Mouse (Mus musculus): ENCODE data around the gene Scnn1a. TPM values are rescaled to one million over a fixed set of nuclear protein-coding genes. Genes with fewer than 3 reads are reported as not detected.

The Scnn1a gene
- polyA plus RNA-seq, 1 experiment = 0.16 TPM

GRCm38 (mm10) chr6:125344866-125345265 lies 24.4 kb downstream of the Scnn1a start:
- H3ac ChIP-seq (ENCODE audit: control insufficient read depth, insufficient read length, low read depth) = no peak overlapping the region
- H3K79me3 ChIP-seq (ENCODE audit: low read depth) = peaks cover 4% of the 10 kb centered on the region
- peaks cover 7% of the 10 kb centered on the region for H3K79me2 ChIP-seq (ENCODE audit: control insufficient read depth, insufficient read depth)
- no peaks in the 10 kb centered on the region for H3K36me3 ChIP-seq (ENCODE audit: control insufficient read depth, insufficient read depth)
- TF ChIP-seq MYOG (IDR thresholded peaks at IDR 0.05; ENCODE audit: control insufficient read depth, extremely low read depth, insufficient read length) = no peak
- TF ChIP-seq USF1 (IDR thresholded peaks at IDR 0.05; ENCODE audit: low read depth) = no peak
- H3K27me3 ChIP-seq (ENCODE audit: control insufficient read depth, insufficient read depth, insufficient read length) = no peaks in the 10 kb centered on the region
- H3K4me3 ChIP-seq (ENCODE audit: insufficient read depth, poor library complexity, severe bottlenecking) = no peak overlapping the region

- Histone ChIP-seq H3K36me3 (ENCODE audit: control insufficient read depth, insufficient read depth) (no peaks in the 10 kb centered on the region), H3K27me3 (ENCODE audit: control insufficient read depth, insufficient read depth, insufficient read length) (no peaks in the 10 kb centered on the region), H3K79me3 (ENCODE audit: low read depth) (peaks cover 11% of the 10 kb centered on the region), H3K79me2 (ENCODE audit: control insufficient read depth, insufficient read depth) (peaks cover 15% of the 10 kb centered on the region), H3ac (ENCODE audit: control insufficient read depth, insufficient read length, low read depth) (no peak overlapping the region), H3K4me3 (ENCODE audit: insufficient read depth, poor library complexity, severe bottlenecking) (no peak overlapping the region)
- no peak for TF ChIP-seq MYOG (IDR thresholded peaks at IDR 0.05; ENCODE audit: control insufficient read depth, extremely low read depth, insufficient read length)
- TF ChIP-seq USF1 (IDR thresholded peaks at IDR 0.05; ENCODE audit: low read depth) = peak; percentile 18
Measured at GRCm38 (mm10) chr6:125345625-125346024, 25.2 kb downstream of the Scnn1a start.

- no peaks in the 10 kb centered on the region for H3K36me3 ChIP-seq (ENCODE audit: control insufficient read depth, insufficient read depth)
- no peaks in the 10 kb centered on the region for H3K27me3 ChIP-seq (ENCODE audit: control insufficient read depth, insufficient read depth, insufficient read length)
- H3ac ChIP-seq (ENCODE audit: control insufficient read depth, insufficient read length, low read depth) = no peak overlapping the region
- peaks cover 19% of the 10 kb centered on the region for H3K79me2 ChIP-seq (ENCODE audit: control insufficient read depth, insufficient read depth)
- H3K4me3 ChIP-seq (ENCODE audit: insufficient read depth, poor library complexity, severe bottlenecking) = no peak overlapping the region
- no peak for TF ChIP-seq CEBPB (IDR thresholded peaks at IDR 0.05; ENCODE audit: low read depth)
- no peak for TF ChIP-seq MYOG (IDR thresholded peaks at IDR 0.05; ENCODE audit: control insufficient read depth, extremely low read depth, insufficient read length)
- TF ChIP-seq MAX (IDR thresholded peaks at IDR 0.05) = no peak
- TF ChIP-seq MYOD1 (IDR thresholded peaks at IDR 0.05; ENCODE audit: control insufficient read depth, insufficient read length, low read depth) = no peak
- no peak for TF ChIP-seq FOSL1 (IDR thresholded peaks at IDR 0.05; ENCODE audit: insufficient read depth, low read length, poor library complexity, severe bottlenecking)
- no peak for TF ChIP-seq USF1 (IDR thresholded peaks at IDR 0.05; ENCODE audit: low read depth)
- no peak for TF ChIP-seq CTCF (IDR thresholded peaks at IDR 0.05; ENCODE audit: control insufficient read depth, insufficient read depth, insufficient read length)
- H3K79me3 ChIP-seq (ENCODE audit: low read depth) = peaks cover 14% of the 10 kb centered on the region
Measured at GRCm38 (mm10) chr6:125346029-125346428, 25.6 kb downstream of the Scnn1a start.

- H3K79me3 ChIP-seq (ENCODE audit: low read depth) = peaks cover 41% of the 10 kb centered on the region
- H3K36me3 ChIP-seq (ENCODE audit: control insufficient read depth, insufficient read depth) = peaks cover 3% of the 10 kb centered on the region
- peak within 1 kb of the TSS; percentile 92 for H3ac ChIP-seq (ENCODE audit: control insufficient read depth, insufficient read length, low read depth)
- no peaks in the 10 kb centered on the region for H3K27me3 ChIP-seq (ENCODE audit: control insufficient read depth, insufficient read depth, insufficient read length)
- peaks cover 48% of the 10 kb centered on the region for H3K79me2 ChIP-seq (ENCODE audit: control insufficient read depth, insufficient read depth)
- H3K4me3 ChIP-seq (ENCODE audit: insufficient read depth, poor library complexity, severe bottlenecking) = peak within 1 kb of the TSS; percentile 80
- no peak for TF ChIP-seq MYOD1 (IDR thresholded peaks at IDR 0.05; ENCODE audit: control insufficient read depth, insufficient read length, low read depth)
- TF ChIP-seq CEBPB (IDR thresholded peaks at IDR 0.05; ENCODE audit: low read depth) = no peak
- TF ChIP-seq CTCF (IDR thresholded peaks at IDR 0.05; ENCODE audit: control insufficient read depth, insufficient read depth, insufficient read length) = no peak
- TF ChIP-seq MAX (IDR thresholded peaks at IDR 0.05) = no peak
- TF ChIP-seq MYOG (IDR thresholded peaks at IDR 0.05; ENCODE audit: control insufficient read depth, extremely low read depth, insufficient read length) = no peak
- no peak for TF ChIP-seq FOSL1 (IDR thresholded peaks at IDR 0.05; ENCODE audit: insufficient read depth, low read length, poor library complexity, severe bottlenecking)
- no peak for TF ChIP-seq USF1 (IDR thresholded peaks at IDR 0.05; ENCODE audit: low read depth)
Measured at GRCm38 (mm10) chr6:125348721-125349574, 28.5 kb downstream of the Scnn1a start, which contains the start of gene Tnfrsf1a. Tnfrsf1a (plus strand) TSS chr6:125349362.

- peak; percentile 89 for TF ChIP-seq CEBPB (IDR thresholded peaks at IDR 0.05; ENCODE audit: low read depth)
- TF ChIP-seq MAX (IDR thresholded peaks at IDR 0.05) = no peak
- no peak for TF ChIP-seq MYOG (IDR thresholded peaks at IDR 0.05; ENCODE audit: control insufficient read depth, extremely low read depth, insufficient read length)
- H3ac ChIP-seq (ENCODE audit: control insufficient read depth, insufficient read length, low read depth) = peak overlapping the region; percentile 92
- peaks cover 41% of the 10 kb centered on the region for H3K79me3 ChIP-seq (ENCODE audit: low read depth)
- H3K79me2 ChIP-seq (ENCODE audit: control insufficient read depth, insufficient read depth) = peaks cover 54% of the 10 kb centered on the region
- H3K27me3 ChIP-seq (ENCODE audit: control insufficient read depth, insufficient read depth, insufficient read length) = no peaks in the 10 kb centered on the region
- H3K36me3 ChIP-seq (ENCODE audit: control insufficient read depth, insufficient read depth) = peaks cover 3% of the 10 kb centered on the region
- H3K4me3 ChIP-seq (ENCODE audit: insufficient read depth, poor library complexity, severe bottlenecking) = peak overlapping the region; percentile 80
Measured at GRCm38 (mm10) chr6:125349575-125350230, 29.2 kb downstream of the Scnn1a start.

Data from C2C12 (cell line).